Mouse (Mus musculus) hindbrain, postnatal 0 days (tissue): Measurements from ENCODE around the gene Dnajc6. TPM values are rescaled to one million over a fixed set of nuclear protein-coding genes. Genes with fewer than 3 reads are reported as not detected.

Source experiments
- ATAC-seq: fragments of 200-750 bp; cut with Nextera tagmentation; 2 replicates; pipeline ENCODE4 v1.8.0; 2017; ENCODE audit warnings: mild to moderate bottlenecking, moderate TSS enrichment, moderate library complexity
- DNase-seq: peaks from one replicate; pipeline ENCODE4 v3.0.0-alpha.2; 2015; ENCODE audit warnings: low spot score
- H3K27ac ChIP-seq: fragments of 300-500 bp; sonication (generic); 2 replicates; pipeline ENCODE4 v1.5.1; 2014; ENCODE audit warnings: mild to moderate bottlenecking
- H3K27me3 ChIP-seq: fragments of 300-500 bp; sonication (generic); 2 replicates; pipeline ENCODE4 v1.6.1; 2014; ENCODE audit warnings: low read length, mixed read lengths; ENCODE audit not compliant: insufficient read depth
- H3K36me3 ChIP-seq: fragments of 300-500 bp; sonication (generic); 2 replicates; pipeline ENCODE4 v1.6.1; 2014; ENCODE audit warnings: low read length, mixed read lengths; ENCODE audit not compliant: insufficient read depth
- H3K4me1 ChIP-seq: fragments of 300-500 bp; sonication (generic); 2 replicates; pipeline ENCODE4 v1.6.1; 2014; ENCODE audit warnings: antibody characterized with exemption, low read length, mixed read lengths; ENCODE audit not compliant: insufficient read depth
- H3K4me2 ChIP-seq: fragments of 300-500 bp; sonication (generic); 2 replicates; pipeline ENCODE4 v1.6.1; 2014; ENCODE audit warnings: low read depth, mild to moderate bottlenecking, low read length, moderate library complexity, mixed read lengths
- H3K4me3 ChIP-seq: fragments of 300-500 bp; sonication (generic); 2 replicates; pipeline ENCODE4 v1.5.1; 2014; ENCODE audit warnings: low read length
- H3K9ac ChIP-seq: fragments of 300-500 bp; sonication (generic); replicated peaks from 2 replicates; pipeline ENCODE4 v1.6.1; 2014; ENCODE audit warnings: mild to moderate bottlenecking, low read length, moderate library complexity, mixed read lengths
- H3K9me3 ChIP-seq: fragments of 300-500 bp; sonication (generic); 2 replicates; pipeline ENCODE4 v1.6.1; 2016; ENCODE audit warnings: low read length, mixed read lengths
- CTCF ChIP-seq: IDR thresholded peaks from 2 replicates; pipeline ENCODE4 v1.5.1; 2016; ENCODE audit warnings: antibody characterized with exemption, control low read depth, low read depth
- whole genome bisulfite sequencing: fragments of 180-500 bp; shearing (Covaris S2); extraction: QIAGEN DNeasy Blood & Tissue Kit; methylation state at CpG from one replicate; pipeline ENCODE4 v1.1.7; 2014; 5-methylcytosine and 5-hydroxymethylcytosine counted together
- polyA plus RNA-seq: library from polyadenylated mRNA; unstranded; fragments of >200 nt; fragmentation: Nextera tagmentation; extraction: Ambion mirVana; gene quantifications from 2 replicates; pipeline ENCODE4 v1.2.1, GENCODE M21; 2015
- total RNA-seq: library from RNA; depleted of rRNA; stranded (reverse); fragments of >200 nt; gene quantifications from 2 replicates; pipeline ENCODE4 v1.2.3, GENCODE M21; 2014; rRNA removed

The Dnajc6 gene
- total and polyA plus RNA-seq, 2 experiments from 2014 or later, result 60.9 to 205 TPM

GRCm38 (mm10) chr4:101689241-101689640, 192.8 kb downstream of the Dnajc6 start:
- Histone ChIP-seq H3K9me3 (no peaks in the 10 kb centered on the region), H3K27me3 (no peaks in the 10 kb centered on the region), H3K36me3 (no peaks in the 10 kb centered on the region), H3K4me1 (no peaks in the 10 kb centered on the region), H3K4me2 (no peak overlapping the region), H3K4me3 (no peak overlapping the region), H3K27ac (no peak overlapping the region), H3K9ac (no peak overlapping the region)
- 86% methylated on average over 4 of the region's 4 CpGs for WGBS
- ATAC-seq (no peak), DNase-seq (no peak)
- TF ChIP-seq CTCF, result no peak

GRCm38 (mm10) chr4:101689645-101690044, 193.2 kb downstream of the Dnajc6 start:
- no peaks in the 10 kb centered on the region for H3K9me3 ChIP-seq
- TF ChIP-seq CTCF, result no peak
- no peaks in the 10 kb centered on the region for H3K36me3 ChIP-seq
- ATAC-seq (no peak), DNase-seq (no peak)
- H3K4me3 ChIP-seq, result no peak overlapping the region
- no peak overlapping the region for H3K9ac ChIP-seq
- H3K4me1 ChIP-seq, result no peaks in the 10 kb centered on the region
- no peak overlapping the region for H3K4me2 ChIP-seq
- H3K27ac ChIP-seq, result no peak overlapping the region
- no peaks in the 10 kb centered on the region for H3K27me3 ChIP-seq
- 78% methylated on average over 5 of the region's 5 CpGs for WGBS

Other genes with a start within 250 kb of the Dnajc6 start
- 63.1 and 79.4 TPM in 2 replicates for gene Jak1, start 231.4 kb upstream of the Dnajc6 start, total RNA-seq
- gene Jak1, start 231.4 kb upstream of the Dnajc6 start, polyA plus RNA-seq, result 106 and 112 TPM in 2 replicates
- gene Ak4, start 77.4 kb upstream of the Dnajc6 start, total RNA-seq, result 18.6 and 23.6 TPM in 2 replicates
- gene Ak4, start 77.4 kb upstream of the Dnajc6 start, polyA plus RNA-seq, result 8.2 and 8.4 TPM in 2 replicates
- gene Leprot, start 151.1 kb downstream of the Dnajc6 start, total RNA-seq, result 53.1 and 58.0 TPM in 2 replicates
- 78.7 and 79.1 TPM in 2 replicates for gene Leprot, start 151.1 kb downstream of the Dnajc6 start, polyA plus RNA-seq
- 4.3 and 6.6 TPM in 2 replicates for gene Lepr, start 220.8 kb downstream of the Dnajc6 start, total RNA-seq
- 3.7 and 3.8 TPM in 2 replicates for gene Lepr, start 220.8 kb downstream of the Dnajc6 start, polyA plus RNA-seq